Mouse (Mus musculus) cerebellum, adult 2 months (tissue): ENCODE measurements around the gene Smo. TPM values are rescaled to one million over a fixed set of nuclear protein-coding genes. Genes with fewer than 3 reads are reported as not detected.

Experiments
- DNase-seq, 2 experiments: peaks; one replicate each; pipeline ENCODE4 v3.0.0; 2021
- H3K27ac ChIP-seq: fragments of 200-500 bp; 2 replicates; pipeline ENCODE4 v1.5.1; 2012; ENCODE audit warnings: low read length, control low read depth, inconsistent platforms; ENCODE audit not compliant: insufficient read depth
- H3K27me3 ChIP-seq: fragments of 200-500 bp; 2 replicates; pipeline ENCODE4 v1.6.1; 2012; ENCODE audit warnings: inconsistent platforms, mild to moderate bottlenecking, low read length, moderate library complexity; ENCODE audit not compliant: control insufficient read depth, insufficient read depth
- H3K4me1 ChIP-seq: fragments of 200-500 bp; 2 replicates; pipeline ENCODE4 v1.6.1; 2011; ENCODE audit warnings: low read length; ENCODE audit not compliant: control insufficient read depth, insufficient read depth
- H3K4me3 ChIP-seq: fragments of 200-500 bp; replicated peaks from 2 replicates; pipeline ENCODE3; 2011; ENCODE audit warnings: mild to moderate bottlenecking, low read depth, low read length, control low read depth; ENCODE audit not compliant: insufficient read depth
- CTCF ChIP-seq: fragments of 200-500 bp; IDR thresholded peaks from 2 replicates; pipeline ENCODE4 v1.5.1; 2011; ENCODE audit warnings: low read depth, mild to moderate bottlenecking, control low read depth, low read length, moderate library complexity, borderline replicate concordance; ENCODE audit not compliant: insufficient read depth
- POLR2A ChIP-seq: fragments of 200-500 bp; IDR thresholded peaks from 2 replicates; pipeline ENCODE4 v1.6.1; 2011; ENCODE audit warnings: low read length, control low read depth, borderline replicate concordance; ENCODE audit not compliant: insufficient read depth
- WGBS: fragments of 180-500 bp; shearing (Covaris S2); methylation state at CpG from one replicate; pipeline ENCODE4 v1.1.7; 2018; 5-methylcytosine and 5-hydroxymethylcytosine counted together
- polyA plus RNA-seq: library from polyadenylated mRNA; depleted of rRNA; stranded (reverse); fragments of >200 nt; gene quantifications from 2 replicates; pipeline ENCODE4 v1.2.3, GENCODE M21; 2012

Smo gene
- polyA plus RNA-seq, 1 experiment = 12.6 TPM

DNA sequence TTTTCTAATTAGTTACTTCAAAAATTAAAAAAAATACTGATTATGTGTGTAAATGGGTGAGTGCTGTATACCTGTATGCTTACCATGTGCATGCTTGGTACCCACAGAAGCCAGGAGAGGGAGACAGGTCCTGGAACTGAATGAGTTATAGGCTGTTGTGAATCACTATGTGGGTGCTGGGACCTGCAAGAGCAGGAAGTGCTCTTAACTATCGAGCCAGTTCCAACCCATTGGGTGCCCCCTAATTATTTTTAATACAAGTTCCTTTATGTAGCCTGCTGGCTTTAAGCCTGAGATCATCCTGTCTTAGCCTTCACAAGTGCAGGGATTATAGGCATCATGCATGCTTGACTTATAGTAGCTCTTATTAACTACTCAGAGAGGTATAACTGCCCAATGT is 38.9 kb downstream of the Smo start:
- no peak overlapping the region for H3K27ac ChIP-seq
- no peaks in the 10 kb centered on the region for H3K27me3 ChIP-seq
- H3K4me3 ChIP-seq = no peak overlapping the region
- 83% methylated on average over 1 of the region's 1 CpGs for WGBS
- H3K4me1 ChIP-seq = peaks cover 8% of the 10 kb centered on the region
- TF ChIP-seq CTCF (no peak), POLR2A (no peak)
- DNase-seq = no peak

DNA sequence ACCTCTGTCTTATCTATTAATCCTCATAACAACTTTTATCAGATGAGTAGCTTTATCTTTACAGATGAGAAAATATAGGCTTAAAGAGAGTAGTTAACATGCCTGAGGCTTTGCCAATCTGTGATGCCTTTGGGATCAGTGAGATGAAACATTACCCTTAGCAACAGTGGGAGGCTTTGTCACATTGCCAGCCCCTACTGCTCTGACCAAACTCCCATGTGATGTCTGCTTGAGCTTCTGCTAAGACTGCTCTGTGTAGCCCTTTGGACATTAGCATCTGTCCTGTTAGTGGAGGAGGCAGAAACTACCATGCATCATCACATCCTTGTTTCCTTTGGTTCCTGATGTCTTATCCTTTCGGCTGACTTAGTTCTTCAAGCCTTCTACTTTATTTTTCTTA is 40.3 kb downstream of the Smo start:
- TF ChIP-seq POLR2A (no peak), CTCF (no peak)
- WGBS = 54% methylated on average over 1 of the region's 1 CpGs
- peaks cover 5% of the 10 kb centered on the region for H3K4me1 ChIP-seq
- H3K27me3 ChIP-seq = no peaks in the 10 kb centered on the region
- DNase-seq = peak in 1 of 2 experiments; percentile 50
- H3K27ac ChIP-seq = no peak overlapping the region
- H3K4me3 ChIP-seq = no peak overlapping the region

DNA sequence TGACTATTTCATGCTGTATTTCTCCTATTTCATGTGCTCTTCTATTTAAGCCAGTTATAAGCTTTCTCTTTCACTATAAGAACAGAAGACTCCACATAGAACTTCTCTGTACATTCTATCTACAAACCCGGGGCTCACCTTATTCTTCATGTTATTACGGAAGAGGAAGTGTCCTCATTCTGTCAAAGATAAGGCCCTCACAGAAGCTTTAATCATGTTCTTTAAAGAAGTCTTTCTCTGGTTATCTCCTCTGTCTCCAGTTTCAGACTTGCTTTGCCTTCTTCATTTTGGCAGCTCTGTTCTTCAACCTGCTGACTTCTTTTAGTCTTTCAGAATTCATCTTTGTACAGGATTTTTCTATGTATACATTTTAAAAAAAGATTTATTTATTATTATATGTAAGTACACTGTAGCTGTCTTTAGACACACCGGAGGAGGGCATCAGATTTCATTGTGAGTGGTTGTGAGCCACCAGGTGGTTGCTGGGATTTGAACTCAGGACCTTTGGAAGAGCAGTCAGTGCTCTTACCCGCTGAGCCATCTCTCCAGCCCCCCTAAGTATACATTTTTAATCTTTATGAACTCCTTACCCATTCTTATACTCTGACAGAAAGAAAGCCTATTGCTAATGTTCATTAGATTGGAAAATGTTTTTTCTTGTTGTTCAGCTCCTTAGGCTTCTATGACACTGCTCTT is 41.4 kb downstream of the Smo start:
- no peak overlapping the region for H3K27ac ChIP-seq
- DNase-seq = no peak
- H3K4me1 ChIP-seq = peaks cover 5% of the 10 kb centered on the region
- H3K4me3 ChIP-seq = no peak overlapping the region
- no peak for TF ChIP-seq POLR2A
- no peak for TF ChIP-seq CTCF
- no peaks in the 10 kb centered on the region for H3K27me3 ChIP-seq
- WGBS = 87% methylated on average over 4 of the region's 4 CpGs

DNA sequence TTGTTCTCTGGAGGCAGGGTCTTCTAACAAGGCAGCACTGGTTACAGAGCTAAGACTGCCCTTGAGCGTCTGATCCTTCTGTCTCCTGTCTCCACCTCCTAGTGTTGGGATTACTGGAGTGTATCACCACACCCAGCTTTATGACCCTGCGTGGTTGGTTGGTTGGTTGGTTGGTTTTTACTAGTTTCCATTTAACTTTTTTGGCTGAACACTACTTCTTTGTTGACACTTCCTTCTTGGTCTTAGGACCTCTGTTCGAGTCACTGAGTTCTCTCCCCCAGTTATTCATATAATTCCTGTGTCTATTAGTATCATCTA is 41.9 kb downstream of the Smo start:
- Histone ChIP-seq H3K4me3 (no peak overlapping the region), H3K4me1 (peaks cover 5% of the 10 kb centered on the region), H3K27ac (no peak overlapping the region), H3K27me3 (no peaks in the 10 kb centered on the region)
- WGBS = 81% methylated on average over 3 of the region's 3 CpGs
- TF ChIP-seq POLR2A (no peak), CTCF (no peak)
- DNase-seq = no peak

DNA sequence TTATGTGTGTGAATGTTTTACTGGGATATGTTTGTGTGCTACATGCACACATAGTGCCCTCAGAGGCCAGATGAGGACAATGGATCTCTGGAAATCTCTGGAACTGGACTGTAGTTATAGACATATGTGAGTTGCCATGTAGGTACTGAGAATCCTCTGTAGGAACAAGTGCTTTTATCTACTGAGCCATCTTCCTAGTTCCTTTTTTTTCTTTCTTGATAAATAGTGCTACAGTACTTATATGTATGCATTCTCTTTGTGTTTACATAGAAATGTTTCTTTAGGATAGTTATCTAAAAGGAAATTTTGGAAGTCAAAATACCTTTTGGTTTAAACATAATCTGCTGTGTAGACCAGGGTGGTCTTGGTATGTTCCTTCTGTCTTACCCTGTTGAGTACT is 44.8 kb downstream of the Smo start:
- Histone ChIP-seq H3K4me3 (no peak overlapping the region), H3K4me1 (peaks cover 5% of the 10 kb centered on the region), H3K27ac (no peak overlapping the region), H3K27me3 (no peaks in the 10 kb centered on the region)
- no peak for TF ChIP-seq CTCF
- DNase-seq = no peak

GRCm38 (mm10) chr6:29780571-29780970 is 45.3 kb downstream of the Smo start:
- Histone ChIP-seq H3K4me1 (peaks cover 4% of the 10 kb centered on the region), H3K27ac (no peak overlapping the region), H3K27me3 (no peaks in the 10 kb centered on the region), H3K4me3 (no peak overlapping the region)
- no peak for DNase-seq
- 91% methylated on average over 2 of the region's 2 CpGs for WGBS
- TF ChIP-seq POLR2A = no peak
- no peak for TF ChIP-seq CTCF

DNA sequence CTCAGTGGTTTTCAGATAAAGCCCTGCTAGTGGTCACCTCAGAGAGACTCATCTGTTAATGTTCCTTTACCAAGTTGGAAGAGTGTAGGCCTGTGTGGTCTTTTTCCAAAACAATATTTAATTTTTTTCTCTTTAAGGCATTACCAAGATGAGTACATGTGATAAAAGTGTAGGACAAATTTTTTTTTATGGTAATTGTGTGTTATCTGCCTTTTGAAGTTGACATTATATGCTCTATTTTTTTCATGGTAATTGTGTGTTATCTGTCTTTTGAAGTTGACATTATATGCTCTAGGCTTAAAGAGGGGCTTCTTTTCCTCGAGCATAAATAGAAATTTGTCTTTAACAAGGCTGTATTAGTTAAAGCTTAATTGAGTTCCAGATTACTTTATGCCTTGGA is 46.9 kb downstream of the Smo start:
- Histone ChIP-seq H3K27me3 (no peaks in the 10 kb centered on the region), H3K4me1 (no peaks in the 10 kb centered on the region), H3K4me3 (no peak overlapping the region), H3K27ac (no peak overlapping the region)
- no peak for TF ChIP-seq CTCF
- no peak for TF ChIP-seq POLR2A
- no peak for DNase-seq
- WGBS = 92% methylated on average over 1 of the region's 1 CpGs

DNA sequence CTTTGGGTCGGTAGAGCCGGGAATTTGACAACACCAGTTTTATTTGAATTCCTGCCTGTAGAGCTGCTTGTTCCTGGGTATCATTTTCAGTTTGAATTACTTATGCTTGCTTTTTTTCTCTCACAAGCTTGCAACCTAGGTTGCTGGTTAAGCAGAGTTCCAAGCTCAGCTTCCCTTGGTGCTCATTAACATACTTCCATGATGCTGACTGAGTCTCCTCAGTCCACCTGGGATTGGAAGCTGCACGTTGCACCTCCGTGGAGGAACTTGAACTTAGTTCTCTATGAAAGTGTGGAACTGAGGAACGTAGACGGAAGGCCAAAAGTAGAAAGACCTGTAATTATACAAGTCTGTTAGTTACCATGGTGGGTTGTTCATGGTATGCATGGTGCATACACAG is 48.7 kb downstream of the Smo start:
- no peak for DNase-seq
- Histone ChIP-seq H3K4me1 (no peaks in the 10 kb centered on the region), H3K4me3 (no peak overlapping the region), H3K27me3 (no peaks in the 10 kb centered on the region), H3K27ac (no peak overlapping the region)
- 89% methylated on average over 6 of the region's 6 CpGs for WGBS
- no peak for TF ChIP-seq CTCF
- TF ChIP-seq POLR2A = no peak
